Mouse (Mus musculus) splenic B cell, adult 2 months (primary cell): ENCODE measurements around the gene Sox2.

Experiments
- DNase-seq: peaks from one replicate; pipeline ENCODE4 v3.0.0-alpha.2; 2011; ENCODE audit warnings: low read depth, low spot score
- H3K27me3 ChIP-seq: 2 replicates; pipeline ENCODE4 v1.6.1; 2012; ENCODE audit warnings: mild to moderate bottlenecking, low read length, moderate library complexity, mixed read lengths; ENCODE audit not compliant: control insufficient read depth, poor library complexity, insufficient read depth, severe bottlenecking
- H3K36me3 ChIP-seq: 2 replicates; pipeline ENCODE4 v1.6.1; 2012; ENCODE audit warnings: mild to moderate bottlenecking, low read length, moderate library complexity, mixed read lengths; ENCODE audit not compliant: control insufficient read depth, poor library complexity, insufficient read depth, severe bottlenecking

The Sox2 gene

DNA sequence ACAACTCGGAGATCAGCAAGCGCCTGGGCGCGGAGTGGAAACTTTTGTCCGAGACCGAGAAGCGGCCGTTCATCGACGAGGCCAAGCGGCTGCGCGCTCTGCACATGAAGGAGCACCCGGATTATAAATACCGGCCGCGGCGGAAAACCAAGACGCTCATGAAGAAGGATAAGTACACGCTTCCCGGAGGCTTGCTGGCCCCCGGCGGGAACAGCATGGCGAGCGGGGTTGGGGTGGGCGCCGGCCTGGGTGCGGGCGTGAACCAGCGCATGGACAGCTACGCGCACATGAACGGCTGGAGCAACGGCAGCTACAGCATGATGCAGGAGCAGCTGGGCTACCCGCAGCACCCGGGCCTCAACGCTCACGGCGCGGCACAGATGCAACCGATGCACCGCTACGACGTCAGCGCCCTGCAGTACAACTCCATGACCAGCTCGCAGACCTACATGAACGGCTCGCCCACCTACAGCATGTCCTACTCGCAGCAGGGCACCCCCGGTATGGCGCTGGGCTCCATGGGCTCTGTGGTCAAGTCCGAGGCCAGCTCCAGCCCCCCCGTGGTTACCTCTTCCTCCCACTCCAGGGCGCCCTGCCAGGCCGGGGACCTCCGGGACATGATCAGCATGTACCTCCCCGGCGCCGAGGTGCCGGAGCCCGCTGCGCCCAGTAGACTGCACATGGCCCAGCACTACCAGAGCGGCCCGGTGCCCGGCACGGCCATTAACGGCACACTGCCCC lies 586 bp downstream of the Sox2 start:
- DNase-seq = no peak

DNA sequence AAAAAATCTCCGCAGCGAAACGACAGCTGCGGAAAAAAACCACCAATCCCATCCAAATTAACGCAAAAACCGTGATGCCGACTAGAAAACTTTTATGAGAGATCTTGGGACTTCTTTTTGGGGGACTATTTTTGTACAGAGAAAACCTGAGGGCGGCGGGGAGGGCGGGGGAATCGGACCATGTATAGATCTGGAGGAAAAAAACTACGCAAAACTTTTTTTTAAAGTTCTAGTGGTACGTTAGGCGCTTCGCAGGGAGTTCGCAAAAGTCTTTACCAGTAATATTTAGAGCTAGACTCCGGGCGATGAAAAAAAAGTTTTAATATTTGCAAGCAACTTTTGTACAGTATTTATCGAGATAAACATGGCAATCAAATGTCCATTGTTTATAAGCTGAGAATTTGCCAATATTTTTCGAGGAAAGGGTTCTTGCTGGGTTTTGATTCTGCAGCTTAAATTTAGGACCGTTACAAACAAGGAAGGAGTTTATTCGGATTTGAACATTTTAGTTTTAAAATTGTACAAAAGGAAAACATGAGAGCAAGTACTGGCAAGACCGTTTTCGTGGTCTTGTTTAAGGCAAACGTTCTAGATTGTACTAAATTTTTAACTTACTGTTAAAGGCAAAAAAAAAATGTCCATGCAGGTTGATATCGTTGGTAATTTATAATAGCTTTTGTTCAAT lies 1.4 kb downstream of the Sox2 start:
- DNase-seq = no peak
- Histone ChIP-seq H3K27me3 (peaks cover 3% of the 10 kb centered on the region), H3K36me3 (no peaks in the 10 kb centered on the region)

More for the DNA sequence above, 586 bp downstream of the Sox2 start:
- H3K27me3 ChIP-seq = no peaks in the 10 kb centered on the region; the same call in 1 of the 2 replicates
- no peaks in the 10 kb centered on the region for H3K36me3 ChIP-seq

DNA sequence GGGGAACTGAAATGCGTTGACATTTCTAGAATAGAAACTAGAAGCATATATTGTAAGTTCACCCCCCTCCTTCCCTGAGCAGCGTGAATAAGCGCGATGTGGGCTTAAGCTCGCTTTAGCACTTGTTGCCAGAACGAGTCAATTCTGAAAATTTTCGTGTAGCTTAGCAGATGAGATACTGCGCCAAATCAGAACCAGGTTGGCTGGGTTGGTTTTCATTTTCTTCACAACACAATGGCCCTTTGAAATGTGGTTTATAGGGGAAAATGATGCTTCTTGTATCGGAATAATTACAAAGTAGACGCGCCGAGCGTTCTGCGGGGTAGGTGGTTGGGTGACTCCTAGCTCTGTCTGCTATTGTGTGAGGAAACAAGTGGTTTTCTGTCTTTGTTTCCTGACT lies 2.4 kb downstream of the Sox2 start:
- DNase-seq = no peak
- H3K36me3 ChIP-seq = no peaks in the 10 kb centered on the region
- peaks cover 3% of the 10 kb centered on the region for H3K27me3 ChIP-seq

DNA sequence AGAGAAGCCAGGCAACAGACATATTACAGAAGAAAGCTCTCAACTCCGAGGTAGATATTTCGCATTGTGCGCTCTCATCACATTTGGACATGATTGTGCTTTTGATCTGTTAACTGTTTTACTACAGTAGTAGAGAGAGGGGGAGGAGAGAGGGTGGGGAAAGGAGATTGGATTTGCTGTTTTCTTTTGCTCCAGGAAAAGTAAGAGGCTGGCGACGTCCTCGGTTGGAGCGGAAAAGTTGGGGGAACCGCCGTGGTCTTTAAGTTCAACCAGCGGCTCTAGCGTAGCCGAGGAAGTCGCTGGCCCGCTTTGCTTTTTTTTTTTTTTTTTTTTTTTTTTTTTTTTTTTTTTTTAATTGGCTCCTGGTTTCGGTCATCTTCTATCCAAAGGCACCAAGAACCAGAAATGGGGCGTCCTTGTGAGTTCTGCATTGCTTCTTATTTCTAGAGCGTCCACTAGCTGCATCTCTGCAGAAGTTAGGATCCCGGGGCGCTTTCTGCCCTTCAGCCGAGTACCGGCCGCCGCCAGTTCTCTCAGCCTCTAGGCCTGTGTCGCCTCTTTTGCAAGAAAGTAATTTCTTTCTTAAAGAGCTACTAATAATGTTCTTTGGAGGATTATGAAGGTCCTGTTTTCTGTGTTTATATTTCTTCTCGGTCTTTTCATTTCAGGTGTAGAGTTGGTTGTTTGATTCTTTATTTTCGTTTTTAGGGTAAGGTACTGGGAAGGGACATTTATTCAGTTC lies 3.2 kb downstream of the Sox2 start:
- Histone ChIP-seq H3K36me3 (no peaks in the 10 kb centered on the region), H3K27me3 (peaks cover 3% of the 10 kb centered on the region)
- DNase-seq = no peak

DNA sequence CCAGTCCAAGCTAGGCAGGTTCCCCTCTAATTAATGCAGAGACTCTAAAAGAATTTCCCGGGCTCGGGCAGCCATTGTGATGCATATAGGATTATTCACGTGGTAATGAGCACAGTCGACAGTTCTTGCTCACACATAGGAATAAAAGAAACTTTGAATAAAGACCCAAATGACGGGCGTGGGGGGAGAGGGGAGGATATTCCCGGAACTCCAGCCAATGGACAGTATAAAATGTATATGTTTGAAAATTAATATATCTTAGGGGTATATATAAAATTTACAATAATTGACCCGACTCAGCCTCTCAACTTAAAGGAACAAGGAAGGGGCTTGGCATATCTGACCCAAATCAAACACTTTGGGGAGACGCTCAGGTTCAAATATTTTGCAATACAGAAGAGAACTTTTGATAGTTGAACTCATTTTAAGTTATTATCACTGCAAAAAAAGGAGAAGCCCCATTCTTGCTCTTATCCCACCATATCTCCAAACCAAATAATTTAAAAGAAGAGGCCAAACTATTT lies 3.8 kb downstream of the Sox2 start:
- no peak for DNase-seq
- Histone ChIP-seq H3K27me3 (peaks cover 3% of the 10 kb centered on the region), H3K36me3 (no peaks in the 10 kb centered on the region)

DNA sequence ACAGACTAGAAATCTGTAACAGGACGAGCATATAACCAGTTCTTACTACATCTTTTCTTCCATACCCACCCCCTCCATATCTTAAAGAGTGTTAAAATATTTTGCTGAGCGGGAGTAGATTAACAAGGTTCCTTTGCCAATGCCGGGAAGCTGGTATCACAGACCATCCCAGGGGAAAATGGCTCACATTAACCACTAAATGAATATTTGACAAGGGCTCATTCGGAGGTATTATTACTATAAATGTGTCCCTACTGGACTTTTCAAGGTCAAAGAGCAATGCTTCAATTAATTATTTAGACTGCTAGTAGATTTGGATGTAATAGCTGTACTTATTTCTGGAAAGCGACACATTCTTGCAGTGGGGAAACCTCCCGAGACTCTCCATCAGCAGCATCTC lies 4.6 kb downstream of the Sox2 start:
- DNase-seq = no peak
- H3K27me3 ChIP-seq = peaks cover 3% of the 10 kb centered on the region

DNA sequence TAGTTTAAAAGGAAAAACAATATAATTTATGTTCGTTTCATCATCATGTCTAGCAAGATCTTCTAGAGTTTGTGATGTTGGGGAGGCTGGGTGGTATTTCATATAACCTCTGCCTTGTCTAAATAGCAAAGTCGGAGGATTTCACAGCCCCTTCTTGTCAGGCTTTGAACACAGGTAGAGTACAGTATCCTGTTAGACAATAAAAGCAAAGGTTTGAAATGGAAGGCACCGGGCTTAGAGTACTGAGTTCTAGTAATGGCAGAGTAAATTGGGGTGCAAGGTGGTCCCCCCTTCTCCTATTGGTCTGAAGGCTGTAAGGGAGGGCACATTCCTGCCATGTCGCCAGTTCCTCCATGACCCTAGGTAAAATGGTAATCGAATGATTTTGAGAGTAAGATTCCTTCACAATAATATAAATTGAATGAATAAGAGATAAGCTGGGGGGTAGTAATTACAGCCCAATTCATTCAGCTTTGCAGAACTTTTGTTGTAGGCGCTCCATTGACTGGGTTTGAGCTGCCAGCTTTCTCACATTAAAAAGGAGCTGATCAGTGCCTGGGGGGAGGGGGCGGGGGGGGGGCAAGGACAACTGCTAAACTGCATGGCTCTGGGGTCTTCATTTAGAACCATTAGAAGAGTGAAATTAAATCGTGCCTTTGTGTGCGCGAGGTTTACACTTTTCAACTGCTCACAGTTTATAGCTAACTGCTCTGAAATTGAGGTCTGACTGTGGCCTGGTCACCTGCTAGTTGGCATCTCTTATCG lies 5.3 kb downstream of the Sox2 start:
- Histone ChIP-seq H3K27me3 (peaks cover 3% of the 10 kb centered on the region), H3K36me3 (no peaks in the 10 kb centered on the region)
- DNase-seq = no peak

More for the DNA sequence above, 4.6 kb downstream of the Sox2 start:
- H3K36me3 ChIP-seq = no peaks in the 10 kb centered on the region

DNA sequence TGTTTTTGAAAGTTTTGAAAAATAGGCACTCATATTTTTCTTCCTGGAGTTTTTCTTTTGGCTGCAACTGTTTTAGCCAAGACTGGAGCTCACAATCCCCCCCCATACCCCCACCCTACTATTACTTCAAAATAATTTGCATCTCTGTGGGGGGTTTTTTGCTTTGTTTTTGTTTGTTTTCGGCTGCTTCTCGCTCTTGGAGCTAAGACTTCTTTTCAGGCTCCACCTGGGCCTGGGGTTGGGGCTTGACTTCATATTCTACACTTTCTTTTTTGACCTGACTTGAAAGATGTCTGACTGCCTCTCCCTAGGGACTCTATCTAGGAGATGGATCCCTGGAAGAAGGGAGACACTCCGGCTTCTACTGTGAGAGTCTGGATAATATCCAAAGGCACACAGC lies 5.9 kb downstream of the Sox2 start:
- peaks cover 3% of the 10 kb centered on the region for H3K27me3 ChIP-seq
- DNase-seq = no peak
- no peaks in the 10 kb centered on the region for H3K36me3 ChIP-seq

DNA sequence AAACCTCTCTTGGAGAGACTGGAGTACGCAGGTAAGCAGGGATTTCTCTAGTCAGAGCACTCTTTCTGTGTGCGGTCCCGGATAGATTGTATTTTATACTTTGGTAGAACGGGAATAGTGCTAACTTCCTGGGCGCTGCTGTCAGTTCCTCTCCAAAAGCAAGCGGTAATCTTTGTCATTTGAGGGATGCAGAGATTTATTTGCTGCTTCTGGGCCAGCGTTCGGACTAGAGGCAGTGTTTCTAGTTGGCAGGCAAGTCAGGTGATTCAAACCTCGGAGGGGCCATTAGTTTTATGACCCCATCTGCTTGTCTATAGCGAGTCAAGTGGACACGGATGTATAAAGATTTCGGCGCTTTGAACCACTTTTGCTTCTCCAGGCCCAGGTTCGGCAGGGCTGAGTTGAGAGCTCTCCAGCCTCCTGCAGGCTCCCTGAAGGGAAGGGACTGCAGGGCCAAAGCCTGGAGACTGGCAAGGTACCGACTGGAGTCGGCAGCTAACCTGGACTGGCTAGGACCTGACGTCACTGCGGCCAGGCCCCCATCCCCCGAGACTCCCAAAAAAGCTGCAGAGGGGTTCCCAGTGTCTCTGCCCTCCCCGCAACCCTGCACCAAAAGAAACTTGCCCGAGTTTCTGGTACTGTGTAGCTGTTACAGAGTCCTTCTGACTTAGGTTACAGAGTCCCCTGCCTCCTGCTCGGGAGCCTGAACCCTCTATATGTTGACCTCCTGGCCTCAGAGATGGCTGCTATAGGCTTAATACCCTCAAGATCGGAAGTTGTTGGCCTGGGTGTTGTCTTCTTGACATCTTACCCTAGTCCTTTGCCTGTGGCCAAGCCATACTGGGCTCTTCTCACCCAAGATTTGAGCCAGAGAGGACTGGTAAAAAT lies 6.9 kb downstream of the Sox2 start:
- Histone ChIP-seq H3K36me3 (no peaks in the 10 kb centered on the region), H3K27me3 (peaks cover 3% of the 10 kb centered on the region; the same call in 1 of the 2 replicates)
- DNase-seq = no peak

DNA sequence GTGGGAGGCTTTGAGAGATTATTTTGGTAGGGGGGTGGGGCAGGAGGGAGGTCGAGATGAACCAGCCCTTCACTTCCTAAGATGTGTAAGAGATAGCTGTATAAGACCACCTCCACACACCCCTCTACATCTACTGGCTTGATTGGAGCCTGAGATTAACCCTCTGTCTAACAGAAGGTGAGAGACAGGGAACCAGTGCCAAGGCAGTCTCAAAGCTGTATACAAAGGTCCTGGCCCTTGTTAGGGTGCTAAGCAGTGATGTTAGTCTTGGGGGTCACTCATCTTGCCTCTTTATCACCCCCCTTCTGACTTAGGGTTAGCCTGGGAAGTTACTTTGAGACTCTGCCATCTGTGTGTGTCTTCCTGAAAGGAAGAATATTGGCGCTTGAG lies 7.5 kb downstream of the Sox2 start:
- Histone ChIP-seq H3K27me3 (peaks cover 3% of the 10 kb centered on the region; the same call in 1 of the 2 replicates), H3K36me3 (no peaks in the 10 kb centered on the region)
- no peak for DNase-seq

DNA sequence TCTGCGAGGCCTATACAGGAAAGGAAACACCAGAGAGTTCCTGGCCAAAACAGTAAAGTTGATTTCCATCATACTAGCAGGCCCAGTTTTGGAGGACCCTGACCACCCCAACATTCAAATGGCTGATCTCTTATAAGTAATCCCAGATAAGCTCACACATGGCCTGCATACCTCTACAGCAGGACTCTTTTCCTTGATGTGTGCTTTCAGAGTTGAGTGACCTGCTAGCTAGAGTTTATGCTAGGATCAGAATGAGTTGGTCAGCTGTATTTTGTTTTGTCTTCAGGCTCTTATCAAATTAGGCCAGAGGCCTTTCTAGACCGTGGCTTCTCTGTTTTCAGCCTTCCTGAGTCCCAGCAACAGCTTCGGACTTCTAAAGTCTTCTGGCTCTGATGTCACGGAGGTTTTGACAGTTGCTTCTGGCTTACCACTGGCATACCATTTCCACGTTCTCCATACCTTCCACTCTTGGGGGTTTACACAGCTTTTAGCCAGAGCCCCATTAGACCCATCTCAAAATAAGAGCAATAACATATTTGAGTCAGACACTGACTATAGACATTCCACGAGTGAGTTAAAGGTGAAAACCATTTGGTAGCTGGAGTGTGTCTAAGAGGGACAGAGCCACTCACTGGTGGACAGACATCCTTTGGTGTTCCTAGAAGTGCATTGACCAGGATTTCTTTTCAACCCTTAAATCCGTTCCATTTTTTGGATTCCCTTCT lies 8.2 kb downstream of the Sox2 start:
- peaks cover 3% of the 10 kb centered on the region; the same call in 1 of the 2 replicates for H3K27me3 ChIP-seq
- DNase-seq = no peak

DNA sequence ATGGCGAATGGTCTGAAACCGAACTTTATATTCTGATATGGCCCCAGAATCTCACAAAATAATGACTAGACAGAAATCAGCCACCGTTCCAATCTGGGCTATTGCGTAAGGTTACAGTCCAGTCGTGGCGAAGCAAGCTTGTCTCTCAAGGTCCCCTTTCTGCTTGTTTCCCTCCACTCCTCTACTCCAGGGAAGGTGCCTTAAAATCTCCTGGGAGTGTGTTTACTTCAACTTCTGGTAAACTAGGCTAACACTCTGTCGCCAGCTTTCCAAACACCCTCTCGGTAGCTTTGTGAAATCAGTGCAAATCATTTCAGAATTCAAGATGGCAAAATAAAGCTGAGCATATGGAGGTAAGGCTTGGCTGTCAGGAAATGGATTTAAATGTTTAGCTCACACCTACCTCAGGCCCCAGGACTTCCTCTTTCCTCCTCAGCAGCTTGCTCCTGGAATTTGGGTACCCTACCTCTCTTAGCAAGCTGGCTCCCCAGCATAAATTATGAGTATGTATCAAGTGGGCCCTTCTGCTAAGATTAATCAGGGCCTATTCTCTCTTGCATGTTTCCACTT lies 8.8 kb downstream of the Sox2 start:
- DNase-seq = no peak
- Histone ChIP-seq H3K36me3 (no peaks in the 10 kb centered on the region), H3K27me3 (peaks cover 3% of the 10 kb centered on the region; the same call in 1 of the 2 replicates)

More for the DNA sequence above, 8.2 kb downstream of the Sox2 start:
- H3K36me3 ChIP-seq = no peaks in the 10 kb centered on the region

DNA sequence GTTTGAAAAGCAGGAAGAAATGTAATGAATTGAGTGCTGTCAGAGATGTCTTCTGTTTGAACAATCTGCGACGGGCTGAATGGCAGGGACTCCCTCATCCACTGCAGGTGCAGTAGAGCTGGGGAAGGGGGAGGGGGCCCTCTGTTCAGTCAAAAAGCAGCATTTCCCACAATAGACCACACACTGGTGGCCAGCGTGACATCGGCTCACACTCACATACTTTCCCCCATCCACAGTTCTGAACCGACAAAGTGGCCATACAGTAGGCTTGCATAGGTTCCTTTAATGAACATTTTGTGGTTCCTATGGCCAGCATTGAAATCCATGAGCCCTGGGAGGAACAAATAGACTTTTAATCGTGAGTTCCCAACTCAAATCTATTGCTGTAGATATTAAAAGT lies 9.7 kb downstream of the Sox2 start:
- Histone ChIP-seq H3K36me3 (no peaks in the 10 kb centered on the region), H3K27me3 (peaks cover 3% of the 10 kb centered on the region; the same call in 1 of the 2 replicates)
- no peak for DNase-seq
